Mouse (Mus musculus): Measurements from ENCODE around the gene Mroh7. TPM values are rescaled to one million over a fixed set of nuclear protein-coding genes. Genes with fewer than 3 reads are reported as not detected.

Gene Mroh7
- polyA plus RNA-seq, 1 experiment from 2014 or later, result not detected

GRCm38 (mm10) chr4:106655681-106656080 lies 75.0 kb downstream of the Mroh7 start:
- no peak overlapping the region for H3K9ac ChIP-seq (ENCODE audit: low read length)
- WGBS, result 91% methylated on average over 10 of the region's 10 CpGs
- ATAC-seq (replicated peaks; ENCODE audit: low FRiP score) (no peak), DNase-seq (ENCODE audit: low spot score) (no peak)
- H3K27ac ChIP-seq (ENCODE audit: low read depth, low read length), result no peak overlapping the region
- no peaks in the 10 kb centered on the region; the same call in 1 of the 2 replicates for H3K36me3 ChIP-seq (ENCODE audit: control insufficient read depth, insufficient read depth, low read length)
- H3K4me2 ChIP-seq (ENCODE audit: low read depth, low read length, severe bottlenecking), result no peak overlapping the region
- H3K27me3 ChIP-seq (ENCODE audit: control insufficient read depth, insufficient read depth, low read length), result no peaks in the 10 kb centered on the region
- no peak overlapping the region for H3K4me3 ChIP-seq (ENCODE audit: low read depth, low read length)
- no peaks in the 10 kb centered on the region for H3K9me3 ChIP-seq (ENCODE audit: control insufficient read depth, low read length)
- H3K4me1 ChIP-seq (replicated peaks; ENCODE audit: control insufficient read depth, insufficient read depth, low read length), result peaks cover 6% of the 10 kb centered on the region

- H3K9ac ChIP-seq (ENCODE audit: low read length), result no peak overlapping the region
- 94% methylated on average over 15 of the region's 15 CpGs for WGBS
- no peak for ATAC-seq (replicated peaks; ENCODE audit: low FRiP score)
- peaks cover 6% of the 10 kb centered on the region for H3K4me1 ChIP-seq (replicated peaks; ENCODE audit: control insufficient read depth, insufficient read depth, low read length)
- no peaks in the 10 kb centered on the region; the same call in 1 of the 2 replicates for H3K36me3 ChIP-seq (ENCODE audit: control insufficient read depth, insufficient read depth, low read length)
- H3K4me2 ChIP-seq (ENCODE audit: low read depth, low read length, severe bottlenecking), result no peak overlapping the region
- no peak overlapping the region for H3K27ac ChIP-seq (ENCODE audit: low read depth, low read length)
- no peak overlapping the region for H3K4me3 ChIP-seq (ENCODE audit: low read depth, low read length)
- H3K9me3 ChIP-seq (ENCODE audit: control insufficient read depth, low read length), result no peaks in the 10 kb centered on the region; the same call in 1 of the 2 replicates
- DNase-seq (ENCODE audit: low spot score), result no peak
- H3K27me3 ChIP-seq (ENCODE audit: control insufficient read depth, insufficient read depth, low read length), result no peaks in the 10 kb centered on the region
Observed at GRCm38 (mm10) chr4:106653051-106653450, 77.7 kb downstream of the Mroh7 start.

- H3K27me3 ChIP-seq (ENCODE audit: control insufficient read depth, insufficient read depth, low read length), result no peaks in the 10 kb centered on the region
- no peak for ATAC-seq (replicated peaks; ENCODE audit: low FRiP score)
- H3K4me3 ChIP-seq (ENCODE audit: low read depth, low read length), result no peak overlapping the region
- H3K27ac ChIP-seq (ENCODE audit: low read depth, low read length), result no peak overlapping the region
- no peak for DNase-seq (ENCODE audit: low spot score)
- WGBS, result 93% methylated on average over 3 of the region's 3 CpGs
- H3K9ac ChIP-seq (ENCODE audit: low read length), result no peak overlapping the region
- H3K36me3 ChIP-seq (ENCODE audit: control insufficient read depth, insufficient read depth, low read length), result no peaks in the 10 kb centered on the region; the same call in 1 of the 2 replicates
- H3K4me1 ChIP-seq (replicated peaks; ENCODE audit: control insufficient read depth, insufficient read depth, low read length), result peaks cover 6% of the 10 kb centered on the region
- no peaks in the 10 kb centered on the region; the same call in 1 of the 2 replicates for H3K9me3 ChIP-seq (ENCODE audit: control insufficient read depth, low read length)
- H3K4me2 ChIP-seq (ENCODE audit: low read depth, low read length, severe bottlenecking), result no peak overlapping the region
Observed at GRCm38 (mm10) chr4:106652546-106652945, 78.2 kb downstream of the Mroh7 start.

GRCm38 (mm10) chr4:106650833-106651527 lies 79.7 kb downstream of the Mroh7 start, which contains the start of gene Pars2:
Gene Pars2, plus strand, starts transcription at chr4:106651069.
- peak; percentile 99 for DNase-seq (ENCODE audit: low spot score)
- no peaks in the 10 kb centered on the region; the same call in 1 of the 2 replicates for H3K9me3 ChIP-seq (ENCODE audit: control insufficient read depth, low read length)

GRCm38 (mm10) chr4:106647137-106647536 lies 83.6 kb downstream of the Mroh7 start:
- H3K27ac ChIP-seq (ENCODE audit: low read depth, low read length), result no peak overlapping the region
- ATAC-seq (replicated peaks; ENCODE audit: low FRiP score) (no peak), DNase-seq (ENCODE audit: low spot score) (no peak)
- no peaks in the 10 kb centered on the region for H3K27me3 ChIP-seq (ENCODE audit: control insufficient read depth, insufficient read depth, low read length)
- H3K9ac ChIP-seq (ENCODE audit: low read length), result no peak overlapping the region
- H3K36me3 ChIP-seq (ENCODE audit: control insufficient read depth, insufficient read depth, low read length), result no peaks in the 10 kb centered on the region
- H3K4me1 ChIP-seq (replicated peaks; ENCODE audit: control insufficient read depth, insufficient read depth, low read length), result peaks cover 6% of the 10 kb centered on the region
- H3K4me3 ChIP-seq (ENCODE audit: low read depth, low read length), result no peak overlapping the region
- 83% methylated on average over 6 of the region's 6 CpGs for WGBS
- no peaks in the 10 kb centered on the region; the same call in 1 of the 2 replicates for H3K9me3 ChIP-seq (ENCODE audit: control insufficient read depth, low read length)
- no peak overlapping the region for H3K4me2 ChIP-seq (ENCODE audit: low read depth, low read length, severe bottlenecking)

More at GRCm38 (mm10) chr4:106650833-106651527, 79.7 kb downstream of the Mroh7 start, which contains the start of gene Pars2:
- ATAC-seq (replicated peaks; ENCODE audit: low FRiP score), result peak; percentile 97
- Histone ChIP-seq H3K27ac (ENCODE audit: low read depth, low read length) (peak within 1 kb of the TSS; percentile 37; the same call in 1 of the 2 replicates), H3K27me3 (ENCODE audit: control insufficient read depth, insufficient read depth, low read length) (no peaks in the 10 kb centered on the region), H3K36me3 (ENCODE audit: control insufficient read depth, insufficient read depth, low read length) (no peaks in the 10 kb centered on the region; the same call in 1 of the 2 replicates), H3K9ac (ENCODE audit: low read length) (peak within 1 kb of the TSS; percentile 83), H3K4me2 (ENCODE audit: low read depth, low read length, severe bottlenecking) (peak within 1 kb of the TSS; percentile 96), H3K4me1 (replicated peaks; ENCODE audit: control insufficient read depth, insufficient read depth, low read length) (peaks cover 6% of the 10 kb centered on the region), H3K4me3 (ENCODE audit: low read depth, low read length) (peak within 1 kb of the TSS; percentile 62)
- 4% methylated on average over 40 of the region's 40 CpGs for WGBS

GRCm38 (mm10) chr4:106645797-106646196 lies 84.9 kb downstream of the Mroh7 start:
- no peaks in the 10 kb centered on the region; the same call in 1 of the 2 replicates for H3K9me3 ChIP-seq (ENCODE audit: control insufficient read depth, low read length)
- H3K27me3 ChIP-seq (ENCODE audit: control insufficient read depth, insufficient read depth, low read length), result no peaks in the 10 kb centered on the region
- no peak overlapping the region for H3K4me2 ChIP-seq (ENCODE audit: low read depth, low read length, severe bottlenecking)
- ATAC-seq (replicated peaks; ENCODE audit: low FRiP score) (no peak), DNase-seq (ENCODE audit: low spot score) (no peak)
- no peak overlapping the region for H3K4me3 ChIP-seq (ENCODE audit: low read depth, low read length)
- 83% methylated on average over 5 of the region's 5 CpGs for WGBS
- H3K9ac ChIP-seq (ENCODE audit: low read length), result no peak overlapping the region
- no peaks in the 10 kb centered on the region for H3K4me1 ChIP-seq (replicated peaks; ENCODE audit: control insufficient read depth, insufficient read depth, low read length)
- no peak overlapping the region for H3K27ac ChIP-seq (ENCODE audit: low read depth, low read length)
- no peaks in the 10 kb centered on the region for H3K36me3 ChIP-seq (ENCODE audit: control insufficient read depth, insufficient read depth, low read length)

- ATAC-seq (replicated peaks; ENCODE audit: low FRiP score), result no peak
- Histone ChIP-seq H3K4me3 (ENCODE audit: low read depth, low read length) (no peak overlapping the region), H3K4me2 (ENCODE audit: low read depth, low read length, severe bottlenecking) (no peak overlapping the region), H3K36me3 (ENCODE audit: control insufficient read depth, insufficient read depth, low read length) (no peaks in the 10 kb centered on the region), H3K9ac (ENCODE audit: low read length) (no peak overlapping the region), H3K27me3 (ENCODE audit: control insufficient read depth, insufficient read depth, low read length) (no peaks in the 10 kb centered on the region), H3K27ac (ENCODE audit: low read depth, low read length) (no peak overlapping the region), H3K9me3 (ENCODE audit: control insufficient read depth, low read length) (no peaks in the 10 kb centered on the region), H3K4me1 (replicated peaks; ENCODE audit: control insufficient read depth, insufficient read depth, low read length) (no peaks in the 10 kb centered on the region)
- no peak for DNase-seq (ENCODE audit: low spot score)
- 73% methylated on average over 6 of the region's 6 CpGs for WGBS
Observed at GRCm38 (mm10) chr4:106644218-106644610, 86.5 kb downstream of the Mroh7 start.

GRCm38 (mm10) chr4:106643483-106644217 lies 87.1 kb downstream of the Mroh7 start:
- Histone ChIP-seq H3K27ac (ENCODE audit: low read depth, low read length) (no peak overlapping the region), H3K9ac (ENCODE audit: low read length) (no peak overlapping the region), H3K9me3 (ENCODE audit: control insufficient read depth, low read length) (no peaks in the 10 kb centered on the region), H3K36me3 (ENCODE audit: control insufficient read depth, insufficient read depth, low read length) (no peaks in the 10 kb centered on the region), H3K27me3 (ENCODE audit: control insufficient read depth, insufficient read depth, low read length) (no peaks in the 10 kb centered on the region), H3K4me1 (replicated peaks; ENCODE audit: control insufficient read depth, insufficient read depth, low read length) (no peaks in the 10 kb centered on the region), H3K4me2 (ENCODE audit: low read depth, low read length, severe bottlenecking) (no peak overlapping the region), H3K4me3 (ENCODE audit: low read depth, low read length) (no peak overlapping the region)
- WGBS, result 53% methylated on average over 8 of the region's 8 CpGs
- DNase-seq (ENCODE audit: low spot score) (no peak), ATAC-seq (replicated peaks; ENCODE audit: low FRiP score) (no peak)

Measured in forebrain, embryonic 11.5 days (tissue).